Mouse (Mus musculus): Measurements from ENCODE around the gene Arfgap3.

GRCm38 (mm10) chr15:83293706-83294645 is 56.1 kb downstream of the Arfgap3 start:
- TF ChIP-seq MAFK (IDR thresholded peaks at IDR 0.05; ENCODE audit: insufficient read depth, low read depth, low read length) = no peak
- no peak for TF ChIP-seq HCFC1 (IDR thresholded peaks at IDR 0.05; ENCODE audit: borderline replicate concordance, insufficient read depth, low read length)
- TF ChIP-seq CHD2 (IDR thresholded peaks at IDR 0.05; ENCODE audit: low read depth, low read length) = no peak
- TF ChIP-seq ZNF384 (IDR thresholded peaks at IDR 0.05; ENCODE audit: low read depth, low read length) = no peak
- no peak for TF ChIP-seq ZC3H11A (IDR thresholded peaks at IDR 0.05; ENCODE audit: borderline replicate concordance, low read depth, low read length)
